Mouse (Mus musculus) Patski (cell line): ENCODE data around the gene Scnm1. TPM values are rescaled to one million over a fixed set of nuclear protein-coding genes. Genes with fewer than 3 reads are reported as not detected.
A peak's percentile ranks its signal among the peaks of the same experiment; 100 is the strongest.

ENCODE experiments used
- ATAC-seq: fragments of 100-300 bp; one replicate; pipeline ENCODE4 v1.8.0; 2021
- CTCF ChIA-PET: fragments of 350-600 bp; sonication (Branson Sonifier 250); formaldehyde crosslinking; loops from one replicate; lab custom pipeline; 2022; ENCODE audit warnings: inconsistent platforms; lab: Charles Lee
- POLR2A ChIA-PET: fragments of 350-600 bp; sonication (Branson Sonifier 250); formaldehyde crosslinking; loops from one replicate; lab custom pipeline; 2022; ENCODE audit warnings: antibody characterized with exemption, inconsistent platforms; lab: Charles Lee
- DNase-seq: peaks from one replicate; pipeline ENCODE4 v3.0.0-alpha.2; 2011; ENCODE audit warnings: low read depth, low spot score
- H3K27me3 ChIP-seq: fragments of 371-371 bp; one replicate; pipeline ENCODE4 v1.5.1; 2021
- CTCF ChIP-seq: fragments of 100-300 bp; IDR thresholded peaks from one replicate; pipeline ENCODE4 v1.5.1; 2021
- in situ Hi-C: fragments of 300-500 bp; cut with MboI; formaldehyde crosslinking; loops from 3 replicates; pipeline ENCODE4 v1.11.1; 2018; ENCODE audit warnings: low pct_unique_long_range_greater_than_20kb, mixed read lengths
- polyA plus RNA-seq: library from polyadenylated mRNA; unstranded; gene quantifications from one replicate; pipeline ENCODE4 v1.2.3, GENCODE M21; 2021

The Scnm1 gene
- polyA plus RNA-seq, 1 experiment from 2014 or later, result 54.6 TPM

- ATAC-seq (no peak), DNase-seq (no peak)
- POLR2A ChIA-PET, result interaction anchor here (0.7 kb wide), 1 partner anchor 676 kb away, joined by 5 read pairs; no protein-coding TSS in a partner anchor
- CTCF ChIA-PET, result interaction anchor here (1.3 to 2.0 kb wide), 3 partner anchors 23 to 47 kb away, joined by 3 to 13 read pairs (median 4); no protein-coding TSS in a partner anchor
- no peak for TF ChIP-seq CTCF
- in situ Hi-C loops, result no loop called here
- H3K27me3 ChIP-seq, result no peaks in the 10 kb centered on the region
These were observed 20.1 kb upstream of the Scnm1 start for GRCm38 (mm10) chr3:95153874-95154273.

- no peak for TF ChIP-seq CTCF
- ChIA-PET CTCF (interaction anchor here (1.5 to 1.6 kb wide), 2 partner anchors 65 to 69 kb away, joined by 4 read pairs; partner anchors contain the start of gene Gabpb2), POLR2A (no interaction called here)
- ATAC-seq (no peak), DNase-seq (no peak)
- in situ Hi-C loops, result loop anchor here (10.0 kb wide), 1 partner anchor 257 kb away; the partner anchor contains the start of gene 4930558C23Rik
- H3K27me3 ChIP-seq, result no peaks in the 10 kb centered on the region
These were observed 14.1 kb upstream of the Scnm1 start for GRCm38 (mm10) chr3:95147924-95148323.

- H3K27me3 ChIP-seq, result no peaks in the 10 kb centered on the region
- ATAC-seq (peak; percentile 74), DNase-seq (peak; percentile 62)
- peak; percentile 99 for TF ChIP-seq CTCF
- POLR2A ChIA-PET, result interaction anchor here (0.9 to 1.1 kb wide), 2 partner anchors 20 to 84 kb away, joined by 3 read pairs; no protein-coding TSS in a partner anchor
- CTCF ChIA-PET, result interaction anchor here (0.6 to 2.2 kb wide), 21 partner anchors 10 to 168 kb away, joined by 3 to 11 read pairs (median 4); partner anchors contain the start of gene Sema6c
- in situ Hi-C loops, result loop anchor here (5.0 to 10.0 kb wide), 3 partner anchors 70 to 262 kb away; partner anchors contain the start of gene 4930558C23Rik
These were observed 8.8 kb upstream of the Scnm1 start for GRCm38 (mm10) chr3:95142617-95143011.

- ChIA-PET POLR2A (interaction anchor here (0.9 to 1.1 kb wide), 2 partner anchors 20 to 84 kb away, joined by 3 read pairs; no protein-coding TSS in a partner anchor), CTCF (interaction anchor here (0.7 to 2.2 kb wide), 12 partner anchors 13 to 116 kb away, joined by 3 to 11 read pairs (median 4); no protein-coding TSS in a partner anchor)
- no peaks in the 10 kb centered on the region for H3K27me3 ChIP-seq
- ATAC-seq (no peak), DNase-seq (no peak)
- TF ChIP-seq CTCF, result no peak
- in situ Hi-C loops, result loop anchor here (5.0 to 10.0 kb wide), 3 partner anchors 70 to 263 kb away; partner anchors contain the start of gene 4930558C23Rik
These were observed 8.3 kb upstream of the Scnm1 start, which contains the start of gene Tnfaip8l2 for GRCm38 (mm10) chr3:95141952-95142616. Tnfaip8l2 (minus strand) TSS chr3:95142360.

- no peak for DNase-seq
- no peaks in the 10 kb centered on the region for H3K27me3 ChIP-seq
- POLR2A ChIA-PET, result interaction anchor here (0.5 to 1.1 kb wide), 2 partner anchors 24 to 85 kb away, joined by 3 to 5 read pairs; no protein-coding TSS in a partner anchor
- no peak for ATAC-seq
- TF ChIP-seq CTCF, result no peak
- CTCF ChIA-PET, result interaction anchor here (1.3 to 2.2 kb wide), 3 partner anchors 14 to 75 kb away, joined by 3 to 11 read pairs (median 8); no protein-coding TSS in a partner anchor
- in situ Hi-C loops, result loop anchor here (5.0 to 10.0 kb wide), 3 partner anchors 71 to 263 kb away; partner anchors contain the start of gene 4930558C23Rik
These were observed 7.7 kb upstream of the Scnm1 start for GRCm38 (mm10) chr3:95141474-95141873.

GRCm38 (mm10) chr3:95140795-95141194, 7.0 kb upstream of the Scnm1 start:
- DNase-seq (no peak), ATAC-seq (no peak)
- ChIA-PET CTCF (interaction anchor here (1.1 to 2.2 kb wide), 4 partner anchors 11 to 122 kb away, joined by 3 to 7 read pairs (median 5); no protein-coding TSS in a partner anchor), POLR2A (no interaction called here)
- in situ Hi-C loops, result loop anchor here (5.0 to 10.0 kb wide), 3 partner anchors 72 to 264 kb away; partner anchors contain the start of gene 4930558C23Rik
- no peaks in the 10 kb centered on the region for H3K27me3 ChIP-seq
- TF ChIP-seq CTCF, result no peak

GRCm38 (mm10) chr3:95140289-95140595, 6.4 kb upstream of the Scnm1 start:
- CTCF ChIA-PET, result interaction anchor here (0.7 to 2.2 kb wide), 7 partner anchors 12 to 123 kb away, joined by 3 to 7 read pairs (median 4); partner anchors contain the start of gene Sema6c
- POLR2A ChIA-PET, result no interaction called here
- in situ Hi-C loops, result loop anchor here (5.0 to 10.0 kb wide), 3 partner anchors 72 to 265 kb away; partner anchors contain the start of gene 4930558C23Rik
- DNase-seq, result no peak
- no peak for TF ChIP-seq CTCF
- H3K27me3 ChIP-seq, result no peaks in the 10 kb centered on the region
- no peak for ATAC-seq

- DNase-seq, result no peak
- in situ Hi-C loops, result loop anchor here (5.0 to 10.0 kb wide), 3 partner anchors 73 to 265 kb away; partner anchors contain the start of gene 4930558C23Rik
- ChIA-PET CTCF (interaction anchor here (0.7 to 2.2 kb wide), 7 partner anchors 12 to 123 kb away, joined by 3 to 7 read pairs (median 4); partner anchors contain the start of gene Sema6c), POLR2A (no interaction called here)
- ATAC-seq, result no peak
- H3K27me3 ChIP-seq, result no peaks in the 10 kb centered on the region
- no peak for TF ChIP-seq CTCF
These were observed 5.9 kb upstream of the Scnm1 start for GRCm38 (mm10) chr3:95139586-95140288.

- DNase-seq (no peak), ATAC-seq (no peak)
- no peaks in the 10 kb centered on the region for H3K27me3 ChIP-seq
- in situ Hi-C loops, result no loop called here
- ChIA-PET CTCF (interaction anchor here (0.6 to 1.9 kb wide), 3 partner anchors 22 to 82 kb away, joined by 3 to 4 read pairs (median 4); no protein-coding TSS in a partner anchor), POLR2A (interaction anchor here (0.6 kb wide), 1 partner anchor 144 kb away, joined by 3 read pairs; no protein-coding TSS in a partner anchor)
- TF ChIP-seq CTCF, result no peak
These were observed 2.5 kb upstream of the Scnm1 start for GRCm38 (mm10) chr3:95136336-95136735.
